Comparison of ENCODE assay signal across 9 mouse cellular contexts in genomic region chr12:98106151-98106788, GRCm38 (mm10).
DNase-seq lines count a peak whose midpoint lies in the region; ATAC-seq lines count a peak whose summit lies in the region.
"Had no signal": no experiment of that assay in that cellular context is flagged by ENCODE, and none has a peak within 500 bp of the region (broad histone marks: within the 10 kb centered on the region; RNA-seq: fewer than 3 reads in every experiment).

No protein-coding gene starts in this region.

- peak; percentile 67 for DNase-seq in layer of hippocampus, adult 11-12 months (ENCODE audit: low spot score)
- DNase-seq in layer of hippocampus, postnatal 10 days (ENCODE audit: low spot score in 2 of 2): no peak
- DNase-seq in layer of hippocampus, adult 9-10 months (ENCODE audit: low spot score): peak; percentile 15
- DNase-seq in adrenal gland, adult (ENCODE audit: inconsistent age in 2 of 2, low spot score in 1 of 2): no peak
- DNase-seq: adrenal gland, postnatal 14 days had no signal

- no peak overlapping the region for H3K27ac ChIP-seq in forebrain, embryonic 16.5 days (ENCODE audit: low read length)
- no peak overlapping the region for H3K27ac ChIP-seq in neural tube, embryonic 15.5 days (replicated peaks)

- H3K36me3 ChIP-seq in forebrain, embryonic 16.5 days (ENCODE audit: control insufficient read depth, insufficient read depth): no peaks in the 10 kb centered on the region
- no peaks in the 10 kb centered on the region for H3K36me3 ChIP-seq in neural tube, embryonic 15.5 days
- H3K36me3 ChIP-seq: G1E had no signal

- no peak overlapping the region for H3K9ac ChIP-seq in forebrain, embryonic 16.5 days (replicated peaks; ENCODE audit: low read depth, low read length)
- H3K9ac ChIP-seq in neural tube, embryonic 15.5 days (replicated peaks): no peak overlapping the region

- no peak overlapping the region for H3K4me3 ChIP-seq in forebrain, embryonic 16.5 days (replicated peaks; ENCODE audit: low read length)
- no peak overlapping the region for H3K4me3 ChIP-seq in neural tube, embryonic 15.5 days (replicated peaks)

- peaks cover 7% of the 10 kb centered on the region for H3K4me1 ChIP-seq in forebrain, embryonic 16.5 days (replicated peaks; ENCODE audit: control insufficient read depth, insufficient read depth, low read length)
- peaks cover 6% of the 10 kb centered on the region; the same call in 1 of the 2 replicates for H3K4me1 ChIP-seq in neural tube, embryonic 15.5 days

- no peak overlapping the region for H3K4me2 ChIP-seq in forebrain, embryonic 16.5 days (ENCODE audit: low read length)
- no peak overlapping the region for H3K4me2 ChIP-seq in neural tube, embryonic 15.5 days

- ATAC-seq in forebrain, embryonic 16.5 days: peak; percentile 76
- peak; percentile 57; the same call in 1 of the 2 replicates for ATAC-seq in neural tube, embryonic 15.5 days (ENCODE audit: low FRiP score)
- no peak for ATAC-seq in megakaryocyte progenitor cell, adult 5-6 weeks (replicated peaks; ENCODE audit: poor library complexity)

- no peaks in the 10 kb centered on the region for H3K9me3 ChIP-seq in forebrain, embryonic 16.5 days (ENCODE audit: control insufficient read depth, low read length)
- H3K9me3 ChIP-seq in neural tube, embryonic 15.5 days (replicated peaks): no peaks in the 10 kb centered on the region
- H3K9me3 ChIP-seq: G1E had no signal

- no peaks in the 10 kb centered on the region for H3K27me3 ChIP-seq in forebrain, embryonic 16.5 days (replicated peaks; ENCODE audit: control insufficient read depth, insufficient read depth, low read length)
- H3K27me3 ChIP-seq in neural tube, embryonic 15.5 days (replicated peaks): no peaks in the 10 kb centered on the region

- WGBS in forebrain, embryonic 16.5 days: 14% methylated on average over 3 of the region's 3 CpGs
- 22% methylated on average over 3 of the region's 3 CpGs for WGBS in neural tube, embryonic 15.5 days

Comparison
In these comparisons a context has a peak if more than half of its experiments do, and no peak if none do; other contexts are left out.
1. DNase-seq: peak in layer of hippocampus, adult 11-12 months (single experiment) and layer of hippocampus, adult 9-10 months (single experiment); none in layer of hippocampus, postnatal 10 days (0 of 2) and adrenal gland, adult (0 of 2).